Mouse (Mus musculus) testis, postnatal 10 days (tissue): ENCODE measurements at regions not wholly inside any gene's neighbourhood (a gene's known extent, or its start where the extent isn't known, plus 50 kb on each side); places are given as distances from the start of the nearest gene placed in this dataset.

Source experiments
- DNase-seq: peaks from one replicate; pipeline ENCODE4 v3.0.0; 2021; ENCODE audit warnings: low spot score

DNA sequence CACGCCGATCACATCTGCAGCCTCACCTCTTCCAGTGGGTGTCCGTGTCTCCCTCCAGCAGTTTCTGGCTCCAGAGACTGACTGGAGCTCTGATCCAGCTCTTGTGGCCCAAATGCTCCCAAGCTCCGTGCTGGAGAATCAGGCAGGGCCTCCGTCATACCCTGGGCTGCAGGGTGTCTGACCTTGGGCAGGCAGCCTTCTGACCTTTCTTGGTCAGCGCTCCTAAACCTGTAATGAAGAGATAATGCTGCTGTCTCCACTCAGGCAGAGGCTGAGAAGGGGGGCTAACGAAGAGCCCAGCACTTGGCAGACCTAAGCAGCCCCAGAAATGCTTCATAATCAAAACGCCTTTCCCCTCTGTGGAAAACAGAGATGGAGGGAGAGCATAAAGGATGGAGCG is 89.9 kb upstream of the Mef2a start:
- no peak for DNase-seq

DNA sequence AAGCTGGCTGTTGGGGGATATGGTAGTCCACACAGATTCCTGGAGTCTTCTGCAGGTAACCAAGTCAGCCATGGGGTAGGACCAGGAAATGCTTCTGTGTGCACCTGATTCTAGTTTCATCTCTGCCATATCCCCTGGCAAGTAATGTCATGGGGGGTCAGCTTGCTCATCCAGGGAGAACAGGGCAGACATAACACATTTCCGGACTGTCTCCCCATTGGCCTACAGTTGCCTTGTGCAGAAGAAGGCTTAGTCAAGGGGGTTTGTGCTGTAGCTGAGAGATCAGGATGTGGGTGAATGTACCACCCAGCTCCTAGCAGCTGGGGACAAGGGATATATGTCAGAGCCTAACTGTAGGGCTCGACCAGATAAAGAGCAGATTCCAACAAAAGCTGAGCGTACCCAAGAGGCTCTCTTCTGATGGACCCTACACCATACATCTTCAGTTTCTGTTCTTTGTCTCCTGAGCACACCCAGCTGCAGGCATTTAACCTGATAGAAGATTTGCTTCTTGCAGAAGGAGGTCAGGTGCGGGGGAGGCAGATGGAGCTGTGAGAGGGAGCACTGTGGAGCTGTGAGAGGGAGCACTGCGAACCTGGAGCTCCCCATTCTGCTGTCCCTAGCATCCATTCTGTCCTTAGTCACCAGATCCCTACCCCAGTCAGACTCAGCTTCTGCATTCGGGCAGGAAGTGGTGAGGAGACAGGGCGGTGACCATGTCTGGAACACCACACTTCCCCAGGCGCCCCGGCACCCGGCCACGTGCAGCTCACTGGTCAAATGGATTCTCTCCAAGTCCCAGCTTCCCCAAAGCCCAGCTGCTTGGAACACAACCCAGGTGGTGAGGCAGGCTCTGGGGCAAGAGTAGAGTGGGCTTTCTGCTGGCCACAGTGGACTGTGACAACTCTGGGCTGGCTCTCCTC is 88.9 kb upstream of the Mef2a start:
- peak; percentile 62 for DNase-seq

DNA sequence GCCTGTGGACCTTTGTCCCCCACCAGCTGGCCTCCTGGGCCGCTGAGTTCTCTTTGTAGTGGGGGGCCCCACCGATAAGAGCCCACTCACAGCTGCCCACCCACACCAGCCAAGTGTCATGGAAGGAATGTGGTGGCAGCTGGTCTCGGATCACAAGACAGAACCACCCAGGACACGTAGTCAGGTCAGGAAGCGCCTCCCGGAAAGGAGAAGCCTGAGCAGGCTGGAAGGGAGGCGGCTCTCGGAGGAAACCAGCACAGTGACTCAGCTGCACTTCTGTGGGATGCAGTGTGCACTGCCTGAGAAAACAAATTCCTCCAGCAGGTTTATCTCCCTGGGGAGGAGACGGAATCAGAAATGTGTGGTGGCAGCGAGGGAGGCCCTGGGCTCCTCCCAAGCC is 87.2 kb upstream of the Mef2a start:
- no peak for DNase-seq

DNA sequence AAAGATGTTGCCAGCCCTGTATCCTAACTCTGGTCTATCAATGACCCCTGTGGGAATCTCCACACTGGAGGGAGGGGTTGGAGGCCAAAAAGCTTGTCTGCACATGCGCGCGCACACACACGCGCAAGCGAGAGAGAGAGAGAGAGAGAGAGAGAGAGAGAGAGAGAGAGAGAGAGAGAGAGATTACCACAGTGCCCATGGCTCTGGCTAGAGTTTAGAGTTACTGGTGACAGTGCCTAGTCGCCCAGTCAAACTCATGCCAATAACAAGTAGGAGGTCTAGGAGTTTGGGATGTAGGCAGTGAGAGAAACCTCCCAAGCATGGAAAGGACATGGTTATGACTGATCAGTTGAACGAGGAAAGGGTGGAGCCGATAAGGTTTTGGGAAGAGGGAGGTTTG is 86.6 kb upstream of the Mef2a start:
- no peak for DNase-seq

DNA sequence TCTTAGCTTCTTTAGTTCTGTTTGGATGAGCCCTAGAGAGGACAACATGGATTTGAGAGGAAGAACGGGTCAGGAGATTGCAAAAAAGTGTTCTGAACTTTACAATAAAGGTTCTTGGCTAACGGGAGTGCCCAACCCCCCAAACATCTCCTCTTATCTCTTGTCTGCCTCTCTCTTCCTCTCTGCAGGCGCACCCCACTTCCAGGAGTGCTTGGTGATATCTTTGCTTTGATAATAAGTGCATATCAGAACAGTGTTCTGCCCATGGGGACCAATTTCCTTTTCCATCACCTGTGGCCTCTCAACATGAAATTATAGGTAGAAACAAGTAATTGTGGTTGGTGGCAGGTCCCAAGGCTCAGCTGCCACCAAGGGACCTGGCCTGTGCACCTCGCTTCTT is 86.0 kb upstream of the Mef2a start:
- DNase-seq, result no peak

DNA sequence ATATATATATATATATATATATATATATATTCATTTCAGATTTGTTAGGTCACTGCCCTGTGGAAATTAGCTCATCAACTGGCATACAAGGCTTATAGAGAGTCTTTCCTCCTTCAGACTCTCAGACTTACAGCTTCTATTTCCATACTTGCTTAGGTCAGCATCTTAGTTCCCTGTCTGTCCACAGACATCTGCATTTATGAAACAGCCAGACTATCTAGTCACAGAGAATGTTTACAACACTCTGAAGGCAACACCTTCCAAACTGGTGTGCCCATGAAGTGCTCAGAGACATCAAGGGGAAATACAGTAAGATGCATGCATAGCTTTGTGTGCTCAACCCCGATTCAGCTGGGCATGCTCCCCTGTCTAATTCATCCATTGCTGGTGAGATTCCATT is 85.2 kb upstream of the Mef2a start:
- DNase-seq, result no peak

DNA sequence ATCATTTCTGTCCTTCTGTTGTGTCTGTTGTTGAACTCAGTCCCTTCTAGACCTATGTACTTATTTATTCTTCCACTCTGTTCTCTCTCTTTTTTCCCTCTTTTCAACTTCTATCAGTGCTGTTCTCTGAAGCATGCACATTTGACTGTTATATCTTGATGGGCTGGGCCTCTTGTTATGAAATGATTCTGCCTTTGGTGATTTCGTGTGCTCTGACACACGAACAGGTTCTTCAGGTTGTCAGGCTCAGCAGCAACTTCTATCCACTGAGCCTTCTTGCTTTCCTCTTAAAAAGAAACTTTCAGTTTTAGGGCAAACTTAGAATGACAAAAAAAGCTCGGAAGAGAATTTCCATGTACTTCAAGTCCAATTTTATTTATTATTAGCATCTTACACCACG is 83.4 kb upstream of the Mef2a start:
- no peak for DNase-seq

DNA sequence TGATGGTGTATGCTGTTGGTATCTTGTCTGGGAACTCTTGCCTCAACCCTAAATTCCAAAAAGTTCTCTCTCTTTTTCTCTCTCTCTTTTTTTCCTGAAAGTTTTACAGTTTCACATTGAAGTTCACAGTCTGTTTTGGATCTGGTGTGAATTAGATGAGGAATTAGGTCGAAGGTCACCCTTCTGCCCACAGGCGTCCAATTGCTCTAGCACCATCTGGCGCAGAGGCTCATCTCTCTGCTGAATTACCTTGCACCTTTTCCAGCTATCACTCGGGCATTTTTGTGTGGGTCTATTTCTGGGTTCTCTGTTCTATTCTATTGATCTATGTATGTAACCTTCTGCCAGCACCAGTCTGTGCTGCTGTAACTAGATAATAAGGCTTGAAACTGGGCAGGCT is 81.8 kb upstream of the Mef2a start:
- no peak for DNase-seq

DNA sequence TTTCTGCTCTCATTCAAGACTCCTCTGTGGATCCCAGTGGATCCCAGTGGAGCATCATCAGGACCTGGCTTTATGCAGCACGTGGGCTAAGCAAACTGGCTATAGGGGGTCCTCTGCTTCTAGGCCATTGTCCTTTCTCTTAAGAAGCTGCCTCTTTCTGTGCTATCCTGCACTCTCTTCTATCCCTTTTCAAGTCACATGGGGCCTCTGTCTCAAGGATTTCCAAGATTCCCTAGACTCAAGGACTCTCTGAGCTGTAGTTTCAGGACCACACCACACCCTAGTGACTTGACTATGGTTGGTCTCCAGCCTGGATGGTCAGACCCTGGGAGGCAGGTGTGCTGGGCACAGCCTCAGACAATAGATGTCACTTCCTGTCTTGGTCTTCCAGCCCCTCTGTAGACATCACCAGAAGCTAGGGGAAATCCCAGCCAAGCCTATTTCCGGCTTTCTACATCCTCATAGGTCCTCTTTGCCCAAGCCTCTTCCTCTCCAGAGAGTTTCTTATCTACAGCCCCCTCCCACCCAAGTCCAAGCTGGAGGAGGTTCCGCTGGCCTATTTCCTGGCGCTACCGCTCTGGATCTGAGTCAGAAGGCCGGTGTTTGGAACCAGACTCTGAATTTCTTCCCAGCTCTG is 78.6 kb upstream of the Mef2a start:
- DNase-seq, result no peak

DNA sequence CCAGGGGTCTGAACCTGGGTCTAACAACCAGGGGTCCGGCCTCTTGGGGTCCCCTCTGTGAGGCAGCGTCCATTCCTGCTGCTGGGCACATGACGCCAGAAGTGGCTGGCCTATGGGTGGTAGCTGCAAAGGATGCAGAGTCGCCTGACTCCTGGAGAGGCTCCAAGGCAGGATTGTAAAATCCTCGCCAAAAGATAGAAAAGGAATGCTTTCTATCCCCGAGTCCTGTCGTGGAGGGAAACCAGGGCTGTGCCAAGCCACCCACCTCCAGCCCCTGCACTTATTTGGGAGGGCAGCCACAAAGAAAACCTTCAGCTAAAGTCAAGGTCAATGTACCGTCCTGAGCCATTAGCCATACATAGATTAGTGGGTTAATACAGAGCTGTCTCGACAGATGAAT is 73.9 kb upstream of the Mef2a start:
- DNase-seq, result peak; percentile 51

DNA sequence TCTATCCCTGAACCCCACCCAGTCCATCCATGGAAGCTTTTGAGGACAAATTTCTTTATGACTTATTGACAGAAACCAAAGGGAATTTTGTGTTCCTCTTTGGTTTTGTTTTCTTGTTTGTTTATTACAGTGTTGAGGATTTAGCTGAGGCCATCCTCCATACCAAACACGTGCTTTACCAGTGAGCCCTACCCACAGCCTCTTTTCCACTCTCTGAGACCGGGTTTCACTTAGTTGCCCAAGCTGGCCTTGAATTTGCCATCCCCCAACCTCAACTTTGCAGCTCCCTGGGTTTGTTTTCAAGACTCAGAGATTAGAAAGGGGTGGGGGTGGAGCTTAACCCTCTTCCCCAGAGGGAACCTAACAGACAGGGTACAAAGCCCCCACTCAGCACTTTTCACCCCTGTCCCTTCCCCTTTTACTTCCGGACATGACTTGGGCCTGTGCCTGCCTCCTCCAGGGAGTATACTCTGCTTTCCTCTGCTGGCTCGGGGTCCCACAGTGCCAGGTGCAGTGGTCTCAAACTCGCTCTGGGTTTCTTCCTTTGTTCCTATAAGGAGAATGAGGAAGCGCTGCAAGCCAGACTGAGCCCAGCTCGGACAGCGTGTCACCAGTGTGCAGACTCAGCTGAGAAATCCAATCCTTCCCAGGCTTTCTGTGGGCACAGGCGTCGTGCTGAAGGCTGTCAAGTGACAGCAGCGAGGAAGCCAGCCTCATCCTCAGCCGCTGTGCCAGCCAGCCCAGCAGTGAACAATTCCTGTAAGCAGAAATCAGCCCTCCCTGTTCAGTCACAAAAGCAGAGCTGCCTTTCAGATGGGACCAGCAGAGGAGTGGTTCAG is 72.8 kb upstream of the Mef2a start:
- no peak for DNase-seq

DNA sequence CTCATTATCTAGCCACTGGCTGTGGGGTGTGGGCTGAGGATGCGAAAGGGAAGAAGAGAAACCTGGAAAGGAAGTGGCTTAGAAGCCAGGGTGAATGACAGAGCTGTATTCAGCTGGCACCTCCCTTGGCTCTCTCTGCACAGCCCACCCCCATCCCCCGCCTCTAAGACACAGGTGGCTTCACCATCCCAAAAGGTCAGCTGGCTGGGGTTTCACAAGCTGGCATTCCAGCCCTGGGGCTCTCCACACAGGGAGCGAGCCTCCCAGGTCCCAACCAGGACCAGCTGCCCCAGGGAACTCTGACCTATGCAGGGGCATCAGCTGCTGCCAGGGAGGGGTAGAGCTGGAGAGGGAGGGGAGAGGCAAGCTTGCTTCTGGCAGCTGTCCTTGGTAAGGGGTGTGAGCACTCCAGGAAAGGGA is 71.9 kb upstream of the Mef2a start:
- DNase-seq, result no peak

DNA sequence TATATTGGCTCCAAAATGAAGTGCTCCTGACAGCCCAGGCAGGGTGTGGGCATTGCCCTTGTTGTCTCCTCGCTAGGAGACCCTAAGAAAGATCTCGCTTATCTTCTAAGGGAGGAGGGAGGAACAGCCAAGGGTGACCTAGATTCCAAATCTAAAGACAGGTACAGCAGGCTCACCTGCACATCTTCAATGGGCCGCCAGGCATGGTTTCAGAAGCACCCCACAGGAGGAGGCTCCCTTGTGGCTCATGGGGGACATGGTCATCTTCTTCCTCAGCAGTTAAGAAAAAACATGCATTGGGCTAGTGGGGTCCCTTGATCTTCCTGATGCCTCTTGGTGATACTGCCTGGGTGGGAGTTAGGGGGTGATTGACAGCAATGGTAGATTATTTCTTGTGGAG is 71.0 kb upstream of the Mef2a start:
- DNase-seq, result no peak

DNA sequence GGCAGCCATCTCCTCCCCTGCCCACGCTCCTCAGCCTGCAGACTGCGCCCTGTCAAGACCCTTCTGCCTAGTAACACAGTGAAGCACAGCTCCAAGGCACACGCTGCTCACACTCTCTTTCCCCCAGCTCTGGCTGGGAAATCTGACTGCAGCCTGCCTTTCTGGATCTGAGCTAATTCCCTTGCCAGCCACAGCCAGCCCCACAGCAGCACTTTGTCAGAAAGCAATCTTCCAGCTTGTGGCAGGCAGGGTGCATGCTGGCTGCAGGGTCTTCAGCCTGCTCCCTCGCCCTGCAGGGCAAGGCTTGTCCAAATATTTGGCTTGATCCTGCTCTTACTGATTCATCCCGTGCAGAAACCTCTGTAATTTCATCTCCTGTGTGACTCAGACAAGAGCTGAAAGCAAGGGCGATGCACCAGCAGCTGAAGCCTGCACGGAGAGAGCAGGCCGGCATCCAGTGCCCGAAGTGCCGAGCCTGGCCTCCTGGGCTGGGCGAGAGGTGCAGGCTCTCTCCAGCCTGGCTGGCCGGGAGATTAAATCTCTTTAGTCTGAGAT is 70.4 kb upstream of the Mef2a start:
- DNase-seq, result no peak

DNA sequence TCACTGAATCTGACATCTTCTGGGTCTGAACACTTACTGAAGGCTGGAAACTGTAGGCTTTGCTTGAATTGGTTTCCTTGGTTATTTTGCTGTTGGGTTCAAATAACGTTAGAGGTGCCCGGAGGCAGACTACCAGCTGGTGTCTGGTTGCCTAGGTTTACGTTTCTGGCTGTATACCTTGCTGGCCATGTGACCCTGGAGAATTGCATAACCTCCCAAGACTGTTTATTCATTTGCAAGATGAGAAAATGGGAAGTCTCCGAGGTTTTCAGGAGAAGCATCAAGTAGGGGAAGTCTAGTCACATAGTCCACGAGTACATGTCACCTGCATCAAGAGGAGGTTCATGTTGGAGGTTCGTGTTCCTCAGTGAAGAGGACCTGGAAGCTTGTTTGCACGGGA is 69.6 kb upstream of the Mef2a start:
- DNase-seq, result no peak

DNA sequence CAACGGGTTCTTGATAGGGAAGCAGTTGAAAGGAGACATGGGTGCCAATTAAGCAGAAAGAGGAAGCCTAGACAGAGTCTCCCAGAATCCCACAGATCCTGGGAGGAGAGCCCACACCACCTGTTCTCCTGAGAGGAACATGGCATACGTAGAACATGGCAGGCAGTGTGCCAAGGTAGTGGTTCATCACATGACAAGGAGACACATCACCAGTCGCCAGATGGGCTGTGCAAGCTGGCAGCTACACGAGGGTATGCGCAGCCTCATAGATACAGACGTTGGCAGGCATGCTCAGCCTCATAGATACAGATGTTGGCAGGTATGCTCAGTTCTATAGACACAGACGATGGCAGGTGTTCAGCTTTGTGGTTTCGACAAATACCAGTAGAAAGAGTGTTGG is 68.1 kb upstream of the Mef2a start:
- no peak for DNase-seq

DNA sequence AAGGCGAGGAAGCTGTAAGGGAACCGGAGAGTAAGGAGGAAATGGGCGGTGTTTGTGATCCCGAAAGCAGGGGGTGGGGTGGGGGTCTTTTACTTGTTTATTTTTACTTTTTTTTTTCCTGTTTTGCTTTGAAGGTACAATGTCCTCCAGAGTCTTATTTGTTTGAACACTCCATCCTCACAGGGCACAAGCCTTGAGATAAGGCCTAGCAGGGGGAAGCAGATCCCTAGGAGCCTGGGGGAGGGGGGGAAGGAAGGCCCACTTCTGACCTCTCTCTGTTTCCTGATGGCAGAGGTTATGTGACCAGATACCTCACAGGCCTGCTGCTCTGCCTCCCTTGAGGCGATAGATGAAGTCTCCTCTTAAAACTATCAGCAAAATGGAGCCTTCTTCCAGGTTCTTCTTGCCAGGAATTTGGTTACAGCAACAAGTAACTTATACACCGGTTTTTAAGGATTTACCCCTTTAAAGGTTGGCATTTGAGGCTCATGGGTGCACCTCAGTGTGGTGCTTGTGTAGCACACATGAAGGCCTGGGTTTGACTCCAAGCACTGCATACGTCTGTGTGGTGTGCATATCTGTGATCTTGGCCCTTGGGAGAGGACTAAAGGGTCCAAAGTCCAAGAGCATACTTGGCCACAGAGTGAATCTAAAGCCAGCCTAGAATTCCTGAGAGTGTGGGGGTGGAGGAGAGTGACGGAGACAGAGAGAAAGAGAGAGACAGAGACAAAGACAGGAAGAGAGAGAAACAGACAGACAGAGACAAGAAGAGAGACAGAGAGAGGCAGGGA is 64.8 kb upstream of the Mef2a start:
- DNase-seq, result no peak

DNA sequence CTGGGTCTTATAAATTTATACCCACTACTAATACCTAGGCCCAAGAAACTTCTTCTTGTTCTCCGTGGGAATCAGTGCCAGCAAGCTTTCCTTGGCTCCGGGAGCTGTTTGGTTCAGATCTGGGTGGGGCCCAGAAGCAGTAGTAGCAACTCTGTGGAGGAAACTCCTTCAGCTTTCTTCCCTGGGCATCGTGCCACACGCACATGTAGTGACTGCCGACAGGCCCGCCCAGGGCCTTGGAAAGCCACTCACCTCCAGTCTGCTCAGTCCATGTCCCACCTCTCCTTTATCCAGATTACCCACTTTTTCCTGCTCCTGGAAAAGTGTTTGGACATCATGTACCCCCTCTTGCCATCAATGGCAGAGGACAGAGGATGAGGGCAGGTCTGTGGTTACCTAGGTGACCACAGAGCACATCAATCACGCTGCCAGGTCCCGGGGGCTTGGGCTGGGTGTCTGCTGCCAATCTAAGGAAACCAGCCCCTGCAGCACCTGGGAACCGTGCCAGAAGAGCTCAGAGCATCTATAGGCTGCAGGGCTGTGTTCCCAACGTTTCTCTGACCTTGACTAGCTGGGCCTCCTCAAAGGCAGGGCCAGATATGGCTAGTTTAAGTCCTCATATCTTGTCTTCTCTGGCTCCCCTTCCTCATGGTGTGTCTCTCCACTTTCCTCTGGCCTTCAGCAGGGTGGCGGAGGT is 63.1 kb upstream of the Mef2a start:
- peak; percentile 79 for DNase-seq

DNA sequence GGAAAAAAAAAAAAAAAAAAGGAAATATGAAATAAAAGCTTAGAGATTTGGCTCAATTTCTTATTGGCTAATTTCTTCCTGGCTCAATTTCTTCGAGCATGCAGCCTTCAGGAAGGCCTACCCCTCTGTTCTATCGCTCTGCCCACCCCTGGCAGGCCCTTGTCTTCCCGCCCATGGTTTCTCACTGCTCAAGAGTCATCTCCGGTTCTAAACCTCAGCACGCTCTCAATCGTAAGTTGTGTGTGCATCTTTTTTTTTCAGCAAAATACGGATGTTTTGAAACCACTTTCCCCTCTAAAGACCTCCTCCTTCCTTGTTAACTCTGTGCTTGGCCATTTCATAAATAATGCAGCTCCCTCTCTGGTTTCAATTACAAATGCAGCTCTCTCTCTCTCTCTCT is 58.3 kb upstream of the Mef2a start:
- no peak for DNase-seq

DNA sequence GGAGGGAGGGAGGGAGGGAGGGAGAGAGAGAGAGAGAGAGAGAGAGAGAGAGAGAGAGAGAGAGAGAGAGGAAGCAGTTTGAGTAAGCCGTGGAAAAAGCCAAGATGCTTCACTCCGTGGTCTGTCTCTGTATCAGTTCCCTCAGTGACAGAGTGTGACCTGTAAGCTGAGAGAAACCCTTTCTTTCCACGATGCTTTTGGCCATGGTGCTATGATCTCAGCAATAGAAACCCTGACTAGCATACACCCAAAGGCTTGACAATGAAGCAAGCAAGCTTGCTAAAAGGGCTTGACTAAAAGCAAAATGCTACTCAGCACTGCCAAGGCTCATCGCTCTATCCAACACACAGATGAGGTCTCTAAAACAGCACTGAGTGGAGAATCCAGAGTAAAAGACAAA is 57.4 kb upstream of the Mef2a start:
- no peak for DNase-seq
